ENCODE assay signal across 8 mouse cellular contexts in the genomic region with DNA sequence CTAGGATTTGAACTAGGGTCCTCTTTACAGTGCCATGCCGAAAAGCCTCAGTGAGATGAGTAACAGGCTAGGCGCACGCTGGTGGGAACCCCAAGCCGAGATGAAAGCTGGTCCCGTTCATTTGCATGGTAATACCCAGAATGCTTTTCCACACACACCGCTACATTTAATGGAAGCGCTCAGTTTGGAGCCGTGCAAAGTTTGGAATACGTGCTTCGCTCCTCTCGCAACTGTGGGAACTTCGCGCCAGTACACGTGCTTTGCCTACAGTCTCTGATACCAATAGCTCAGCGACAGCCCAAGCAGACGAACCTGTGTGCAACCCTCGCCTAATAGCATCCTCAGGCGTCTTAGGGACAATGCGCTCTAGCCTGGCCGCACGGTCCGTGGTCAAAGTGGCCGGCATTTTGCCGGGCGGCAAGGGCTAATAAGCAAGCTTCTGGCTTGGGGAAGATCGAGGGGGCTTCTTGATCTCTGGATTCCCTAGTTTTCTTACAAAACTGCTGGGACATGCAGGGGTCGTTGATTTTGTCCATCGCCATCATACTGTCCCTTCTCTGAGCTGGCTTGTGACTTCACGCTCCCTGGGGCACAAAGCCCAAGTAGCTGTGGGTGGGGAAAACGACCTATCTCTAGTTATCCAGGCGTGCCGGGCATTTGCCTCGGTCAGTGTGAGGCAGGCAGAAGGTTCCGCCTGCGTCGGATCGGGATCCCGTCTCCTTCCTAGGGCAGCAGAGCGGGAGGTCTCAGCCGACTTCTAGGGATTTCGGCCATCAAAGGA. TPM values are rescaled to one million over a fixed set of nuclear protein-coding genes. Genes with fewer than 3 reads are reported as not detected.
DNase-seq lines count a peak whose midpoint lies in the region; ATAC-seq lines count a peak whose summit lies in the region.

A gene (plus strand): TSS at position 354 of the 781 bp plus-strand sequence.

- H3K36me3 ChIP-seq in forebrain, embryonic 13.5 days (ENCODE audit: poor library complexity, severe bottlenecking), result peaks cover 8% of the 10 kb centered on the region
- peaks cover 1% of the 10 kb centered on the region; the same call in 1 of the 2 replicates for H3K36me3 ChIP-seq in liver, embryonic 16.5 days (ENCODE audit: control insufficient read depth, insufficient read depth)
- peaks cover 4% of the 10 kb centered on the region for H3K36me3 ChIP-seq in neural tube, embryonic 12.5 days

- peak within 1 kb of the TSS; percentile 95 for H3K9ac ChIP-seq in forebrain, embryonic 13.5 days
- H3K9ac ChIP-seq in liver, embryonic 16.5 days (ENCODE audit: low read depth, low read length), result peak within 1 kb of the TSS; percentile 89
- H3K9ac ChIP-seq in neural tube, embryonic 12.5 days, result peak within 1 kb of the TSS; percentile 94

- no peaks in the 10 kb centered on the region for H3K9me3 ChIP-seq in forebrain, embryonic 13.5 days (replicated peaks)
- no peaks in the 10 kb centered on the region for H3K9me3 ChIP-seq in liver, embryonic 16.5 days (replicated peaks; ENCODE audit: control insufficient read depth, low read length)
- H3K9me3 ChIP-seq in neural tube, embryonic 12.5 days, result no peaks in the 10 kb centered on the region

- WGBS in forebrain, embryonic 13.5 days, result under 1% methylated on average over 41 of the region's 41 CpGs
- under 1% methylated on average over 41 of the region's 41 CpGs for WGBS in liver, embryonic 16.5 days (ENCODE audit: insufficient replicate concordance)
- under 1% methylated on average over 41 of the region's 41 CpGs for WGBS in neural tube, embryonic 12.5 days

- H3K27ac ChIP-seq in forebrain, embryonic 13.5 days, result peak within 1 kb of the TSS; percentile 100
- H3K27ac ChIP-seq in liver, embryonic 16.5 days (ENCODE audit: low read length), result peak within 1 kb of the TSS; percentile 92
- H3K27ac ChIP-seq in neural tube, embryonic 12.5 days, result peak within 1 kb of the TSS; percentile 99

- no peaks in the 10 kb centered on the region for H3K27me3 ChIP-seq in forebrain, embryonic 13.5 days
- H3K27me3 ChIP-seq in liver, embryonic 16.5 days (ENCODE audit: control insufficient read depth, insufficient read depth, low read depth, low read length), result no peaks in the 10 kb centered on the region
- H3K27me3 ChIP-seq in neural tube, embryonic 12.5 days (replicated peaks), result no peaks in the 10 kb centered on the region

- intact Hi-C loops in heart, postnatal 25 days (cut with DNase I), result no loop called here

- H3K4me1 ChIP-seq in forebrain, embryonic 13.5 days, result peaks cover 38% of the 10 kb centered on the region
- H3K4me1 ChIP-seq in liver, embryonic 16.5 days (ENCODE audit: control insufficient read depth, low read depth, low read length), result peaks cover 37% of the 10 kb centered on the region
- peaks cover 19% of the 10 kb centered on the region for H3K4me1 ChIP-seq in neural tube, embryonic 12.5 days

- H3K4me2 ChIP-seq in forebrain, embryonic 13.5 days, result peak within 1 kb of the TSS; percentile 100
- peak within 1 kb of the TSS; percentile 98 for H3K4me2 ChIP-seq in liver, embryonic 16.5 days (ENCODE audit: low read depth, low read length)
- peak within 1 kb of the TSS; percentile 93 for H3K4me2 ChIP-seq in neural tube, embryonic 12.5 days (replicated peaks)

- ATAC-seq in forebrain, embryonic 13.5 days, result 0 out of 2 replicates have a peak, but pooled peaks have one; percentile 8
- peak; percentile 22 for ATAC-seq in liver, embryonic 16.5 days (ENCODE audit: low read depth)
- peak; percentile 11; the same call in 1 of the 2 replicates for ATAC-seq in neural tube, embryonic 12.5 days (ENCODE audit: low FRiP score, low read depth)

- peak; percentile 88 for DNase-seq in MN1 (ENCODE audit: low spot score)
- peak; percentile 54 for DNase-seq in c-Kit-positive CD71-positive TER-119-positive erythroid progenitor cells, embryonic 14.5 days (ENCODE audit: low spot score)
- DNase-seq in heart, postnatal 25 days (ENCODE audit: low spot score), result peak; percentile 28
- peak; percentile 56 to 70 for DNase-seq in kidney, postnatal 4 days
- peak; percentile 46 for DNase-seq in thymus, postnatal 14 days

- peak within 1 kb of the TSS; percentile 86 for H3K4me3 ChIP-seq in forebrain, embryonic 13.5 days
- peak within 1 kb of the TSS; percentile 84 for H3K4me3 ChIP-seq in liver, embryonic 16.5 days (ENCODE audit: low read depth, low read length)
- H3K4me3 ChIP-seq in neural tube, embryonic 12.5 days, result peak within 1 kb of the TSS; percentile 88

RNA-seq across cellular contexts. Expression of the gene that starts here (rescaled TPM):
- 77.6 and 85.1 TPM in 2 replicates for polyA plus RNA-seq in forebrain, embryonic 13.5 days (2015; fragmentation: Nextera tagmentation; extraction: Ambion mirVana)
- 10 to 100 TPM; 25.6 to 26.4 TPM for total RNA-seq in heart, postnatal 25 days (2021)
- polyA plus RNA-seq in liver, embryonic 16.5 days (2015; fragmentation: Nextera tagmentation; extraction: Ambion mirVana), result 8.7 and 9.2 TPM in 2 replicates
- 115 and 117 TPM in 2 replicates for polyA plus RNA-seq in neural tube, embryonic 12.5 days (2016; fragmentation: Nextera tagmentation; extraction: Ambion mirVana)

Comparison
In these comparisons a context has a peak if more than half of its experiments do, and no peak if none do; other contexts are left out.
1. Peak in every context shown above with its lines: DNase-seq, ATAC-seq, H3K4me3 ChIP-seq and H3K27ac ChIP-seq.
2. DNase-seq: peak in every context shown above with its lines; median percentile 88 in MN1; 63 in kidney, postnatal 4 days; 54 in c-Kit-positive CD71-positive TER-119-positive erythroid progenitor cells, embryonic 14.5 days; 46 in thymus, postnatal 14 days; 28 in heart, postnatal 25 days.